Mouse (Mus musculus): ENCODE data around the gene Ccdc141. TPM values are rescaled to one million over a fixed set of nuclear protein-coding genes. Genes with fewer than 3 reads are reported as not detected.

Ccdc141 gene
- 163 and 234 TPM in 2 replicates for polyA plus RNA-seq (2014; fragmentation: Nextera tagmentation; extraction: Ambion mirVana)

- peak within 1 kb of the TSS; percentile 65 for H3K4me3 ChIP-seq (ENCODE audit: low read depth, low read length)
- 3% methylated on average over 4 of the region's 6 CpGs for WGBS (ENCODE audit: insufficient replicate concordance)
- 0 out of 2 replicates have a peak, but pooled peaks have one; percentile 5 for ATAC-seq (replicated peaks; ENCODE audit: insufficient number of reproducible peaks, low FRiP score, low TSS enrichment)
- H3K27ac ChIP-seq (ENCODE audit: low read depth, low read length), result peak within 1 kb of the TSS; percentile 92
- peak within 1 kb of the TSS; percentile 80 for H3K9ac ChIP-seq (ENCODE audit: low read depth, low read length)
- no peaks in the 10 kb centered on the region for H3K27me3 ChIP-seq (ENCODE audit: control insufficient read depth, insufficient read depth, low read length)
- H3K9me3 ChIP-seq (replicated peaks; ENCODE audit: control insufficient read depth, low read length), result no peaks in the 10 kb centered on the region
- peak within 1 kb of the TSS; percentile 77 for H3K4me2 ChIP-seq
- peaks cover 50% of the 10 kb centered on the region for H3K4me1 ChIP-seq (ENCODE audit: control insufficient read depth, insufficient read depth, low read length)
- no peaks in the 10 kb centered on the region; the same call in 1 of the 2 replicates for H3K36me3 ChIP-seq (ENCODE audit: control insufficient read depth, insufficient read depth, low read length)
Measured at GRCm38 (mm10) chr2:77170633-77171105, at the start of gene Ccdc141. Gene Ccdc141 (minus strand): TSS chr2:77170636.

DNA sequence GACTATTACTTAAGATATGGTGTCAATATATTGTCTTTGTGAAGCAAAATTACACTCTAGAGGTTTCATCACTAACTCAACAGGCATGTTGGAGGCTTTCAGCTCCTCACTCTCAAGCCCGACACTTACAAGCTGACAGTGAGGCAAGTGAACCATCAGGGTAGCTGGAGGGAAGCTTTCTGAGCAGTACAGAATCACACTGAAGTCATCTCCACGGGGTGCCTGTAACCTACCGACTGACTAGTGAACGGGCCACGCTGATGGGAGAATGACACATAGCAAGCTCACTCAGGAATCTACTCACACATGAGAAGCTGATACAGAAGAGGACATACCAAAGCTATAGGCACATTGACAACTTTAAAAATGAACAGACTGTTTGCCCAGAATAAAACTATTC is 42.4 kb upstream of the Ccdc141 start:
- 40% methylated on average over 5 of the region's 5 CpGs for WGBS (ENCODE audit: insufficient replicate concordance)
- Histone ChIP-seq H3K9me3 (replicated peaks; ENCODE audit: control insufficient read depth, low read length) (no peaks in the 10 kb centered on the region), H3K9ac (ENCODE audit: low read depth, low read length) (no peak overlapping the region), H3K4me1 (ENCODE audit: control insufficient read depth, insufficient read depth, low read length) (peaks cover 5% of the 10 kb centered on the region; the same call in 1 of the 2 replicates), H3K4me2 (no peak overlapping the region), H3K27me3 (ENCODE audit: control insufficient read depth, insufficient read depth, low read length) (no peaks in the 10 kb centered on the region), H3K27ac (ENCODE audit: low read depth, low read length) (no peak overlapping the region), H3K4me3 (ENCODE audit: low read depth, low read length) (no peak overlapping the region), H3K36me3 (ENCODE audit: control insufficient read depth, insufficient read depth, low read length) (0 out of 2 replicates have a peak, but pooled peaks cover 2% of the 10 kb centered on the region)
- no peak for ATAC-seq (replicated peaks; ENCODE audit: insufficient number of reproducible peaks, low FRiP score, low TSS enrichment)

DNA sequence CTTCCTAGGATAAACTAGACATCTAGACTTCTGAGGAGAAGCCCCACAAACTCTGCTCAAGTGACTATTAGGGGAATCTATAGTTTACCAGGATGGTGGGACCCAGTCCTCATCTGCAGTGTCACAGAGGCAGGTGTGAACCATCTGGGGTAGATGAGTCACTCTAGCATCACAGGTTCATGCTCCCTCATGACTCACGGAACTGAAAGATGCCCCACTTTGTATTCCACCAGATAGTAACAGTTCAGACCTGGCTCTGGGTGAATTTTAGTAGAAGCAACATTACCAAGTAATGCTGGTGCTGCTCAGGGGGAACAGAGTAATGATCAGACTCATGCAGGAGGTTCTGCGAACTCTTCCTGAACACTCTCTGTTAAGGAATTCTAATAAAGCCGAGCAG is 36.5 kb upstream of the Ccdc141 start:
- Histone ChIP-seq H3K27me3 (ENCODE audit: control insufficient read depth, insufficient read depth, low read length) (no peaks in the 10 kb centered on the region), H3K4me2 (no peak overlapping the region), H3K4me3 (ENCODE audit: low read depth, low read length) (no peak overlapping the region), H3K36me3 (ENCODE audit: control insufficient read depth, insufficient read depth, low read length) (0 out of 2 replicates have a peak, but pooled peaks cover 2% of the 10 kb centered on the region), H3K4me1 (ENCODE audit: control insufficient read depth, insufficient read depth, low read length) (peaks cover 5% of the 10 kb centered on the region; the same call in 1 of the 2 replicates), H3K27ac (ENCODE audit: low read depth, low read length) (no peak overlapping the region), H3K9me3 (replicated peaks; ENCODE audit: control insufficient read depth, low read length) (no peaks in the 10 kb centered on the region), H3K9ac (ENCODE audit: low read depth, low read length) (no peak overlapping the region)
- ATAC-seq (replicated peaks; ENCODE audit: insufficient number of reproducible peaks, low FRiP score, low TSS enrichment), result no peak
- WGBS (ENCODE audit: insufficient replicate concordance), result 76% methylated on average over 3 of the region's 3 CpGs

DNA sequence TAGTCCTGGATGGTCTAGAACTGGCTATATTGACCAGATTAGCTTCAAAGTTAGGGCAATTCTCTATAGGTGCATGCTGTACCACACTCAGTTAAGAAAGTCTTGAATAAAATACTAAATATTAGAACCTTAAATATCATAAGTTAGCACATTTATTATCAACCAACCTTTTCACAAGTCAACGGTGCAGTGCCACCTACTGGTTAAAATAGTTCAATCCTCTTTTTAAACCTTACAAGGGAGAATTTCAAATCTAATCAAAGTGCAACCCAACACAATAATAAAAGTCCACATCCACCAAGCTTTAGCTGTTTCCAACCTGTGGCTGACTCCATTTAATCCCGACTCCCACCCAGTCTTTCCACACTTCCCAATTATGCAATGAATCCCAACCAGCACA is 33.5 kb upstream of the Ccdc141 start:
- no peaks in the 10 kb centered on the region for H3K36me3 ChIP-seq (ENCODE audit: control insufficient read depth, insufficient read depth, low read length)
- H3K27me3 ChIP-seq (ENCODE audit: control insufficient read depth, insufficient read depth, low read length), result no peaks in the 10 kb centered on the region
- H3K4me3 ChIP-seq (ENCODE audit: low read depth, low read length), result no peak overlapping the region
- H3K4me1 ChIP-seq (ENCODE audit: control insufficient read depth, insufficient read depth, low read length), result peaks cover 13% of the 10 kb centered on the region
- H3K4me2 ChIP-seq, result no peak overlapping the region
- ATAC-seq (replicated peaks; ENCODE audit: insufficient number of reproducible peaks, low FRiP score, low TSS enrichment), result no peak
- H3K27ac ChIP-seq (ENCODE audit: low read depth, low read length), result no peak overlapping the region
- H3K9ac ChIP-seq (ENCODE audit: low read depth, low read length), result no peak overlapping the region
- H3K9me3 ChIP-seq (replicated peaks; ENCODE audit: control insufficient read depth, low read length), result no peaks in the 10 kb centered on the region
- 35% methylated on average over 2 of the region's 2 CpGs for WGBS (ENCODE audit: insufficient replicate concordance)

- Histone ChIP-seq H3K9me3 (replicated peaks; ENCODE audit: control insufficient read depth, low read length) (no peaks in the 10 kb centered on the region), H3K4me2 (no peak overlapping the region), H3K4me1 (ENCODE audit: control insufficient read depth, insufficient read depth, low read length) (peaks cover 11% of the 10 kb centered on the region), H3K9ac (ENCODE audit: low read depth, low read length) (no peak overlapping the region), H3K36me3 (ENCODE audit: control insufficient read depth, insufficient read depth, low read length) (no peaks in the 10 kb centered on the region; the same call in 1 of the 2 replicates), H3K27me3 (ENCODE audit: control insufficient read depth, insufficient read depth, low read length) (no peaks in the 10 kb centered on the region), H3K27ac (ENCODE audit: low read depth, low read length) (no peak overlapping the region), H3K4me3 (ENCODE audit: low read depth, low read length) (no peak overlapping the region)
- 93% methylated on average over 1 of the region's 1 CpGs for WGBS (ENCODE audit: insufficient replicate concordance)
- no peak for ATAC-seq (replicated peaks; ENCODE audit: insufficient number of reproducible peaks, low FRiP score, low TSS enrichment)
Measured at GRCm38 (mm10) chr2:77201900-77202299, 31.5 kb upstream of the Ccdc141 start.

DNA sequence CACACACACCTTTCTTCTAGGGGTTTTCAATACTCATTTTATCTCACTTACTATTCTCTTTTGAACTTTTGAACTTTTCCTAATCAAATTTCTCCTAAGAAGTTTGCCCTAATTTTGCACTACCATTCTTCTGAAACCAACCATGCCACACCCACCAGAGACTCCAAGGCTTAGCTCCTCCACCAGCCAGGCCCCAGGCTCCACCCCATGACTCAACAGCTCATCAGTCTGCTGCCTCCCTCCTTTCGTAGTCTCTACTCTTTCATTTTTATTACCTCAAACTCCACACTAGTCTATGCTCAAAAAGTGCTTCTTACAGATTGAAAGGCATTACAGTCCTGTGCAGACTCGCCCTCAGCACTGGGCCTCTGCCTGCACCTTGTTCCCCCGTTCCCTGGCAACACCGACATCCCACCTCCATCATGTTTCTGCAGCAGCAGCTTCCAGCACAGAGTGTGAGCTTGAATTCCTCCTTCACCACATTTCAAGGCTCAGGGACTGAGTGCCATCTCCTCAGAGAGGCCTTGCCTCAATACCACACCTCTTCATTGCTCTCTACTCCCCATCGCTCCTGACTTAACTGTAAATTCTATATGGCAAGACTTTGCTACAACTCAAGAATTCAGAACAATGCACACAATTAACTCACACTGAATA is 30.6 kb upstream of the Ccdc141 start:
- Histone ChIP-seq H3K27ac (ENCODE audit: low read depth, low read length) (peak overlapping the region; percentile 65), H3K36me3 (ENCODE audit: control insufficient read depth, insufficient read depth, low read length) (no peaks in the 10 kb centered on the region; the same call in 1 of the 2 replicates), H3K9ac (ENCODE audit: low read depth, low read length) (peak overlapping the region; percentile 59; the same call in 1 of the 2 replicates), H3K4me2 (peak overlapping the region; percentile 32), H3K4me1 (ENCODE audit: control insufficient read depth, insufficient read depth, low read length) (peaks cover 11% of the 10 kb centered on the region), H3K4me3 (ENCODE audit: low read depth, low read length) (no peak overlapping the region), H3K27me3 (ENCODE audit: control insufficient read depth, insufficient read depth, low read length) (no peaks in the 10 kb centered on the region), H3K9me3 (replicated peaks; ENCODE audit: control insufficient read depth, low read length) (no peaks in the 10 kb centered on the region)
- WGBS (ENCODE audit: insufficient replicate concordance), result 64% methylated on average over 5 of the region's 5 CpGs
- ATAC-seq (replicated peaks; ENCODE audit: insufficient number of reproducible peaks, low FRiP score, low TSS enrichment), result peak; percentile 83; the same call in 1 of the 2 replicates

DNA sequence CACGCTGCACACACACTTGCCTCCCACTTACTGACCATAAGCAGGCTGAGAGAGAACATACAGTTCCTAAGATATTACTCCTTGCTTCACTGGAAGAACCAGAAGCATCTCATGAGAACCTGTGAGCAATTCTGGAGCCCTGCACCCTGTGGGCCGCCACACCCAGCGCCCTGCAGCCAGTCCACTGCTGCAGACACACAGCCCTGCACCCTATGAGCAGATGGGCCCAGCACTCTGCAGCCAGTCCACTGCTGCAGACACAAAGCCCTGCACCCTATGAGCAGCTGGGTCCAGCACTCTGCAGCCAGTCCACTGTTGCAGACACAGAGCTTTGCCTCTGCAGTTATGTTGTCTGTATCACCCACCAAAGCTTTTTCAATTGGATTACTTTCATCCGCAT is 29.9 kb upstream of the Ccdc141 start:
- Histone ChIP-seq H3K4me1 (ENCODE audit: control insufficient read depth, insufficient read depth, low read length) (peaks cover 11% of the 10 kb centered on the region), H3K9me3 (replicated peaks; ENCODE audit: control insufficient read depth, low read length) (no peaks in the 10 kb centered on the region), H3K36me3 (ENCODE audit: control insufficient read depth, insufficient read depth, low read length) (no peaks in the 10 kb centered on the region; the same call in 1 of the 2 replicates), H3K27ac (ENCODE audit: low read depth, low read length) (no peak overlapping the region), H3K9ac (ENCODE audit: low read depth, low read length) (0 out of 2 replicates have a peak overlapping the region, but pooled peaks have one; percentile 46), H3K4me3 (ENCODE audit: low read depth, low read length) (no peak overlapping the region), H3K27me3 (ENCODE audit: control insufficient read depth, insufficient read depth, low read length) (no peaks in the 10 kb centered on the region), H3K4me2 (no peak overlapping the region)
- 76% methylated on average over 4 of the region's 4 CpGs for WGBS (ENCODE audit: insufficient replicate concordance)
- ATAC-seq (replicated peaks; ENCODE audit: insufficient number of reproducible peaks, low FRiP score, low TSS enrichment), result peak; percentile 48; the same call in 1 of the 2 replicates

GRCm38 (mm10) chr2:77198246-77198645 is 27.8 kb upstream of the Ccdc141 start:
- ATAC-seq (replicated peaks; ENCODE audit: insufficient number of reproducible peaks, low FRiP score, low TSS enrichment), result no peak
- Histone ChIP-seq H3K9ac (ENCODE audit: low read depth, low read length) (no peak overlapping the region), H3K27ac (ENCODE audit: low read depth, low read length) (no peak overlapping the region), H3K4me3 (ENCODE audit: low read depth, low read length) (no peak overlapping the region), H3K27me3 (ENCODE audit: control insufficient read depth, insufficient read depth, low read length) (no peaks in the 10 kb centered on the region), H3K9me3 (replicated peaks; ENCODE audit: control insufficient read depth, low read length) (no peaks in the 10 kb centered on the region), H3K4me2 (no peak overlapping the region), H3K36me3 (ENCODE audit: control insufficient read depth, insufficient read depth, low read length) (no peaks in the 10 kb centered on the region; the same call in 1 of the 2 replicates), H3K4me1 (ENCODE audit: control insufficient read depth, insufficient read depth, low read length) (peaks cover 11% of the 10 kb centered on the region)
- WGBS (ENCODE audit: insufficient replicate concordance), result 63% methylated on average over 5 of the region's 5 CpGs

Data from heart, embryonic 11.5 days (tissue).